Mouse (Mus musculus): Measurements from ENCODE around the gene Rbbp8nl. TPM values are rescaled to one million over a fixed set of nuclear protein-coding genes. Genes with fewer than 3 reads are reported as not detected.

Rbbp8nl gene
- total and polyA plus RNA-seq, 3 experiments, result not detected

GRCm38 (mm10) chr2:180250930-180251611 lies 38.6 kb downstream of the Rbbp8nl start:
- Histone ChIP-seq H3K27ac (ENCODE audit: control insufficient read depth, low read depth, low read length) (no peak overlapping the region), H3K4me1 (ENCODE audit: control insufficient read depth in 1 of 2, insufficient read depth in 2 of 2, low read length in 2 of 2) (peaks cover 0 to 17% of the 10 kb centered on the region in 2 experiments; a peak in 2 of 4 replicates), H3K36me3 (ENCODE audit: control insufficient read depth in 1 of 2, insufficient read depth in 2 of 2, low read length in 2 of 2) (peaks cover 0 to 8% of the 10 kb centered on the region in 2 experiments; a peak in 2 of 4 replicates), H3K9ac (ENCODE audit: control insufficient read depth, low read depth, low read length, poor library complexity, severe bottlenecking) (peak overlapping the region; percentile 39; the same call in 1 of the 2 replicates), H3K79me2 (ENCODE audit: control insufficient read depth, insufficient read depth, low read length, poor library complexity) (no peaks in the 10 kb centered on the region; the same call in 1 of the 2 replicates), H3K4me3 (ENCODE audit: control insufficient read depth in 1 of 2, insufficient read depth in 1 of 2, low read depth in 2 of 2, low read length in 2 of 2) (0 out of 4 replicates have a peak overlapping the region, but pooled peaks of 1 of the 2 experiments have one; percentile 16), H3K9me3 (replicated peaks; ENCODE audit: insufficient read depth, low read length) (no peaks in the 10 kb centered on the region), H3K27me3 (ENCODE audit: control insufficient read depth in 1 of 2, insufficient read depth in 2 of 2, low read length in 2 of 2) (no peaks in the 10 kb centered on the region)
- peak; percentile 84 for DNase-seq (ENCODE audit: low read depth, low spot score)
- TF ChIP-seq MAX (IDR thresholded peaks at IDR 0.05; ENCODE audit: low read length) (no peak), POLR2AphosphoS2 (IDR thresholded peaks at IDR 0.05; ENCODE audit: low read length) (no peak), E2F4 (IDR thresholded peaks at IDR 0.05; ENCODE audit: borderline replicate concordance, low read depth, low read length) (no peak), RCOR1 (IDR thresholded peaks at IDR 0.05; ENCODE audit: low read depth, low read length) (no peak), ZNF384 (IDR thresholded peaks at IDR 0.05; ENCODE audit: low read depth, low read length) (no peak), TBP (IDR thresholded peaks at IDR 0.05; ENCODE audit: low read depth, low read length) (0 out of 2 replicates have a peak, but pooled peaks have one; percentile 22), NRF1 (IDR thresholded peaks at IDR 0.05; ENCODE audit: insufficient read depth, low read depth, low read length, poor library complexity, severe bottlenecking) (no peak), ZC3H11A (IDR thresholded peaks at IDR 0.05; ENCODE audit: low read depth, low read length) (peak; percentile 84), ELF1 (IDR thresholded peaks at IDR 0.05; ENCODE audit: low read depth, low read length) (no peak), GABPA (IDR thresholded peaks at IDR 0.05; ENCODE audit: low read depth, low read length) (no peak), CTCF (IDR thresholded peaks at IDR 0.05 in 2 of 3, conservative IDR thresholded peaks at IDR 0.05 in 1 of 3; ENCODE audit: control insufficient read depth in 1 of 3, insufficient read depth in 1 of 3, low read depth in 2 of 3, low read length in 3 of 3, poor library complexity in 1 of 3, severe bottlenecking in 1 of 3) (peak; percentile 72 to 89 (median 81)), MYB (IDR thresholded peaks at IDR 0.05; ENCODE audit: low read depth, low read length) (no peak), MEF2A (IDR thresholded peaks at IDR 0.05; ENCODE audit: extremely low read depth, insufficient replicate concordance, low read depth, low read length, poor library complexity, severe bottlenecking) (no peak), NELFE (IDR thresholded peaks at IDR 0.05; ENCODE audit: low read depth, low read length) (no peak), MYC (IDR thresholded peaks at IDR 0.05; ENCODE audit: low read depth, low read length) (0 out of 2 replicates have a peak, but pooled peaks have one; percentile 29), TAL1 (IDR thresholded peaks at IDR 0.05; ENCODE audit: low read length) (no peak), CHD1 (IDR thresholded peaks at IDR 0.05; ENCODE audit: low read depth, low read length) (no peak), HCFC1 (IDR thresholded peaks at IDR 0.05; ENCODE audit: low read depth, low read length) (peak; percentile 24; the same call in 1 of the 2 replicates), POLR2A (IDR thresholded peaks at IDR 0.05; ENCODE audit: control insufficient read depth in 1 of 2, insufficient read depth in 1 of 2, low read depth in 1 of 2, low read length in 2 of 2, poor library complexity in 1 of 2) (no peak), TCF12 (IDR thresholded peaks at IDR 0.05; ENCODE audit: low read depth, low read length) (no peak), CHD2 (IDR thresholded peaks at IDR 0.05; ENCODE audit: low read length) (no peak), BHLHE40 (IDR thresholded peaks at IDR 0.05; ENCODE audit: borderline replicate concordance, low read depth, low read length) (no peak), ZMIZ1 (IDR thresholded peaks at IDR 0.05; ENCODE audit: low read depth, low read length) (no peak), SIN3A (IDR thresholded peaks at IDR 0.05; ENCODE audit: low read length) (no peak), USF2 (IDR thresholded peaks at IDR 0.05; ENCODE audit: borderline replicate concordance in 1 of 2, insufficient read depth in 1 of 2, low read depth in 1 of 2, low read length in 2 of 2) (no peak), MXI1 (IDR thresholded peaks at IDR 0.05; ENCODE audit: low read depth, low read length) (no peak), ETS1 (IDR thresholded peaks at IDR 0.05; ENCODE audit: low read depth, low read length) (no peak), UBTF (IDR thresholded peaks at IDR 0.05; ENCODE audit: borderline replicate concordance, insufficient read depth, low read depth, low read length) (no peak), USF1 (IDR thresholded peaks at IDR 0.05; ENCODE audit: low read depth, low read length) (no peak), JUND (IDR thresholded peaks at IDR 0.05; ENCODE audit: low read depth, low read length) (no peak), GATA1 (IDR thresholded peaks at IDR 0.05; ENCODE audit: low read depth, low read length) (no peak), POLR2AphosphoS5 (IDR thresholded peaks at IDR 0.05; ENCODE audit: borderline replicate concordance, low read depth, low read length) (no peak), MAFK (IDR thresholded peaks at IDR 0.05; ENCODE audit: borderline replicate concordance, low read depth, low read length) (no peak), KAT2A (conservative IDR thresholded peaks at IDR 0.05; ENCODE audit: low read depth, low read length) (no peak), ZKSCAN1 (IDR thresholded peaks at IDR 0.05; ENCODE audit: low read depth, low read length) (no peak), EP300 (IDR thresholded peaks at IDR 0.05; ENCODE audit: low read depth in 1 of 2, low read length in 2 of 2) (no peak)
